Mouse (Mus musculus) brain, embryonic 14.5 days (tissue): ENCODE measurements at regions not wholly inside any gene's neighbourhood (a gene's known extent, or its start where the extent isn't known, plus 50 kb on each side); places are given as distances from the start of the nearest gene placed in this dataset.

Experiments used
- CTCF ChIP-seq: fragments of 200-500 bp; IDR thresholded peaks from 2 replicates; pipeline ENCODE4 v1.5.1; 2012; ENCODE audit warnings: inconsistent platforms, mild to moderate bottlenecking, moderate library complexity, borderline replicate concordance; ENCODE audit not compliant: insufficient read depth, insufficient read length; ENCODE audit errors: extremely low read depth
- POLR2A ChIP-seq: fragments of 200-500 bp; IDR thresholded peaks from 2 replicates; pipeline ENCODE4 v1.6.1; 2012; ENCODE audit warnings: mild to moderate bottlenecking, inconsistent platforms, borderline replicate concordance; ENCODE audit not compliant: poor library complexity, insufficient read depth, insufficient read length, severe bottlenecking; ENCODE audit errors: extremely low read depth

- TF ChIP-seq CTCF (no peak), POLR2A (no peak)
Measured at GRCm38 (mm10) chr1:169819404-169819949, 72.0 kb upstream of the Rgs4 start.
